Mouse (Mus musculus): Measurements from ENCODE around the gene Smtnl2. TPM values are rescaled to one million over a fixed set of nuclear protein-coding genes. Genes with fewer than 3 reads are reported as not detected.
"Not testable (repeated sequence)": the region's sequence is repeated elsewhere in the genome, so short reads cannot be mapped to it uniquely, and the experiment has no call there.

Gene Smtnl2
- total RNA-seq, 2 experiments from 2014 or later = 160 to 162 TPM

DNA sequence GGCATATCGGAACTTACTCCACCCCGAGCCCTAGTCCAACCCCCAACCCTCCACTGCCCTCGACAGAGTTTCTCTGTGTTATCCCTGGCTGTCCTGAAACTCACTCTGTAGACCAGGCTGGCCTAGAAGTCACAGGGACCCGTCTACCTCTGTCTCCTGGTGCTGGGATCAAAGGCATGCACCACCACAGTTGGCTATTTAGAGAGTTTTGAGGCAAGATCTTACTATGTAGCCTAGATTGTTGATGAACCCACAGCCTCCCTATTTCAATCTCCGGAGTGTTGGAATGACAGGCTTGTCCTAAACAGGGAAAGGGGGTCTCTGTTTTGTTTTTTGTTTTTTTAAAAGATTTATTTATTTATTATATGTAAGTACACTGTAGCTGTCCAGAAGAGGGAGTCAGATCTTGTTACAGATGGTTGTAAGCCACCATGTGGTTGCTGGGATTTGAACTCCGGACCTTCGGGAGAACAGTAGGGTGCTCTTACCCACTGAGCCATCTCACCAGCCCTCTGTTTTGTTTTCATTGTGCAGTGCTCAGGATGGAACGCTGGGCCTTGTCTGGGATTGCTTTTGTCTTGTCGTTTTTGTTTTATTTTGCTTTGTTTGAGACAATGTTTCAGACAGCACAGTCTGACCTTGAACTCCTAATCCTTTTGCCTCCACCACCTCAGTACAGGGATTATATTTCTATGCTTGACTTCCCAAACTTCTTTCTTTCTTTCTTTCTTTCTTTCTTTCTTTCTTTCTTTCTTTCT, 19.0 kb upstream of the Smtnl2 start:
- DNase-seq = not testable (repeated sequence)
- intact Hi-C loops (cut with DNase I; ENCODE audit: low total_unique reads) = loop anchor here (5.0 kb wide), 1 partner anchor 203 kb away; no protein-coding TSS in a partner anchor

DNA sequence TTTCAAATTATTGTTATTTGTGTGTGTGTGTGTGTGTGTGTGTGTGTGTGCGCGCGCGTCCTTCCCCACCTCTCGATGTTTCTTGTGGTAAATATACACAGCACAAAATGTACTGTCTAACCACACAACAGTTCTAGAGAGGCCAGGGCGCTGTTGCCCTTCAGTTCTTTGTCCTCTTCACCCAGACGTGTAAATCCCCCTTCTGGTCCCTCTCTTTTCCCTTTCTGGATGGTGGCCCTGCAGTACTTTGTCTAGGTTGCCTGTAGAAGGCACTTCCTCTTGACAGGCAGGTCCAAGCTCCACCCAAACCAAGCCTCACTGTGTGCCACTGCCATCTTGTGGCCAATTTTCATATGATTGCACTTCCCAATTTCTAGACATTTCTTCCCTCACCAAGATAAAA, 17.8 kb upstream of the Smtnl2 start:
- intact Hi-C loops (cut with DNase I; ENCODE audit: low total_unique reads) = loop anchor here (5.0 kb wide), 1 partner anchor 72 kb away; no protein-coding TSS in a partner anchor
- DNase-seq = peak; percentile 72

GRCm38 (mm10) chr11:72428694-72429093, 17.2 kb upstream of the Smtnl2 start:
- DNase-seq = peak; percentile 85
- intact Hi-C loops (cut with DNase I; ENCODE audit: low total_unique reads) = loop anchor here (5.0 kb wide), 1 partner anchor 71 kb away; no protein-coding TSS in a partner anchor

- DNase-seq = no peak
- intact Hi-C loops (cut with DNase I; ENCODE audit: low total_unique reads) = loop anchor here (5.0 kb wide), 1 partner anchor 70 kb away; no protein-coding TSS in a partner anchor
These were observed 15.4 kb upstream of the Smtnl2 start for GRCm38 (mm10) chr11:72426884-72427283.

GRCm38 (mm10) chr11:72425201-72425600, 13.7 kb upstream of the Smtnl2 start:
- no peak for DNase-seq
- intact Hi-C loops (cut with DNase I; ENCODE audit: low total_unique reads) = loop anchor here (5.0 kb wide), 1 partner anchor 68 kb away; no protein-coding TSS in a partner anchor

GRCm38 (mm10) chr11:72423686-72424085, 12.2 kb upstream of the Smtnl2 start:
- intact Hi-C loops (cut with DNase I; ENCODE audit: low total_unique reads) = no loop called here
- no peak for DNase-seq

GRCm38 (mm10) chr11:72421518-72422278, 10.2 kb upstream of the Smtnl2 start:
- intact Hi-C loops (cut with DNase I; ENCODE audit: low total_unique reads) = no loop called here
- DNase-seq = no peak

- no peak for DNase-seq
These were observed 9.1 kb upstream of the Smtnl2 start for GRCm38 (mm10) chr11:72420460-72421122.

DNA sequence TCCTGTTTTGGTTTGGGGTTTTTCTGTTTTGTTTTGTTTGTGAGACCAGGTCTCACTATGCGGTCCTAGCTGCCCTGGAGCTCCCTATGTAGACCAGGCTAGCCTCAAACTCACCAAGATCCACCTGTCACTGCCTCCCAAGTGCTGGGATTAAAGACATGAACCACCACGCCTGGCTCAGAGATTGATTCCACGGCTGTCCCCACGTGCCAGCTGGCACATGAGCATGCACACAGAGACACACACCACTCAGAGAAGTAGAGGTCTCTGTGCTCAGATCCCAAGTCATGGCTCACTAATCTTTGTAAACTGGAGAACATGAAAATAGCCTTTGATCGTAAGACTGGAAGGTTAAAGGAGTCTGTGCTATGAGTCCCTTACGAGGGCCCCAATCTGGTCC, 7.5 kb upstream of the Smtnl2 start:
- intact Hi-C loops (cut with DNase I; ENCODE audit: low total_unique reads) = loop anchor here (5.0 kb wide), 1 partner anchor 42 kb away; no protein-coding TSS in a partner anchor
- no peak for DNase-seq

More at GRCm38 (mm10) chr11:72420460-72421122, 9.1 kb upstream of the Smtnl2 start:
- intact Hi-C loops (cut with DNase I; ENCODE audit: low total_unique reads) = no loop called here

- DNase-seq = peak; percentile 65
- intact Hi-C loops (cut with DNase I; ENCODE audit: low total_unique reads) = loop anchor here (5.0 kb wide), 1 partner anchor 41 kb away; no protein-coding TSS in a partner anchor
These were observed 6.7 kb upstream of the Smtnl2 start for GRCm38 (mm10) chr11:72418227-72418626.

DNA sequence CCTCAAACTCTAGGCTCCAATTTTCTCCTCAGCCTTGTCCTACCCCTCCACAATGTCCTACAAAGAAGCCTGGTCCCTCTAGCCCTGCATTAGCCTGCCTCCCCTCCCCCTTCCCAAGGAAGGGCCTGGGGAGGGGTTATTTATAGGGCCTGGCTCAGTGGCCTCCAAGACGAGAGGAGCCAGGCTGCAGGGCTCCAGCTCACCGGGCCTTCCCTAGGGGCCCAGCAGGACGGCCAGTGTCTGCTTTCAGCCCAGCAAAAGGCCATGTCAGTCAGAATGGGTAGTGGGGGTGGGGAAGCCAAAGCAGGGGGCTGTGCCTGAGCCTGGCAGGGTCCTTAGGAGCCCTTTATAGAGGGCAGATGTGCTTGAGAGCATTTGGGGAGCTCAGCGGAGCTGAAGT, 5.9 kb upstream of the Smtnl2 start:
- intact Hi-C loops (cut with DNase I; ENCODE audit: low total_unique reads) = loop anchor here (5.0 kb wide), 1 partner anchor 40 kb away; no protein-coding TSS in a partner anchor
- DNase-seq = peak; percentile 74

- DNase-seq = no peak
These were observed 5.2 kb upstream of the Smtnl2 start for GRCm38 (mm10) chr11:72416666-72417065.

GRCm38 (mm10) chr11:72415155-72415554, 3.6 kb upstream of the Smtnl2 start:
- no peak for DNase-seq
- intact Hi-C loops (cut with DNase I; ENCODE audit: low total_unique reads) = loop anchor here (5.0 kb wide), 1 partner anchor 38 kb away; no protein-coding TSS in a partner anchor

More at GRCm38 (mm10) chr11:72416666-72417065, 5.2 kb upstream of the Smtnl2 start:
- intact Hi-C loops (cut with DNase I; ENCODE audit: low total_unique reads) = loop anchor here (5.0 kb wide), 1 partner anchor 39 kb away; no protein-coding TSS in a partner anchor

DNA sequence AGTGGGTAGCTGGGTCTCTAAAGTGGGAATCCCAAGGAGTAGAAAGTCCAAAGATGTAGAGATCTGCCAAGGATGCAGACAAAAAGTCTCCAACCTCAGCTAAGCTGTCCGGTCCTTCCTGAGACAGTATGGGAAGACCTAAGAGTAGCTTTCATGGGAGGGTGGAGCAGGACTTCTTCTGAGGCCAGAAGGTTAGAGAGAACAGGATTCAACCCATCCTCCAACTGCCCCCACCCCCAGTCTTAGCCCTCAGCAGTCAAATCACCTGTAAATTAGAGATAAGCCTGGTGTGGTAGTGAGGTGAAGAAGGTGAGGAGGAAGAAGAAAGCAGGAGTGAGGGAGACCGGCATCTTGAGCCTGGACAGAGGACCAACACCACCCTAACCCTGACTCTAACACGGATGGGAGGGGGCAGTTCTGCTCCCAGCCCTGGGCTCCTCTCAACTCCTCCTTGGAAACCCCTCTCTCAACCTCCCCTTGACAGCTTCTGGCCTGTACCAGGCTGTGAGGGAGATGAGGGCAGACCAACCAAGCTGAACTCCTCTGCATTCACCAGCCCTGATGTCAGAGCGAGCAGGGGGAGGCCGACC, 2.2 kb upstream of the Smtnl2 start:
- DNase-seq = no peak
- intact Hi-C loops (cut with DNase I; ENCODE audit: low total_unique reads) = loop anchor here (5.0 kb wide), 1 partner anchor 56 kb away; no protein-coding TSS in a partner anchor

DNA sequence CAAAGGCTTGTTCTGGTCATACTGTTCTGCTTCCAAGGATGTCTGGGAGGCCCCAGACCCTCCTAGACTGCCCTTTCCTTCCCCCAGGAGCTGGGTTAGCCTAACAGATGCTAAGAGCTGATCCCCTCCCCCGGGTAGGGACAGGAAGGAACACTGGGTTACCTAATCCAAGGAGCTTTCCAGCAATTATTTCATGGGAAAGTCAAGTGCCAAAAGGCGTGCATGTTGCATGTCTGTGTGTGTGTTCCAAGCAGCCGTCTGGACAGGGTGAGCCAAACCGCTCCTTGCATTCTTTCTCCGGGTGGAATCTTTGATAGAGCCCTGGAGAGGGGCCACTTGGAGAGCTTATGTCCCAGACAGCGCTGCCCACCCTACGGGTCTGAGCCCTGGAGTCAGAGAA, 1.5 kb upstream of the Smtnl2 start:
- no peak for DNase-seq
- intact Hi-C loops (cut with DNase I; ENCODE audit: low total_unique reads) = loop anchor here (5.0 kb wide), 1 partner anchor 56 kb away; no protein-coding TSS in a partner anchor

- DNase-seq = no peak
- intact Hi-C loops (cut with DNase I; ENCODE audit: low total_unique reads) = loop anchor here (5.0 kb wide), 1 partner anchor 55 kb away; no protein-coding TSS in a partner anchor
These were observed 432 bp upstream of the Smtnl2 start for GRCm38 (mm10) chr11:72411945-72412344.

DNA sequence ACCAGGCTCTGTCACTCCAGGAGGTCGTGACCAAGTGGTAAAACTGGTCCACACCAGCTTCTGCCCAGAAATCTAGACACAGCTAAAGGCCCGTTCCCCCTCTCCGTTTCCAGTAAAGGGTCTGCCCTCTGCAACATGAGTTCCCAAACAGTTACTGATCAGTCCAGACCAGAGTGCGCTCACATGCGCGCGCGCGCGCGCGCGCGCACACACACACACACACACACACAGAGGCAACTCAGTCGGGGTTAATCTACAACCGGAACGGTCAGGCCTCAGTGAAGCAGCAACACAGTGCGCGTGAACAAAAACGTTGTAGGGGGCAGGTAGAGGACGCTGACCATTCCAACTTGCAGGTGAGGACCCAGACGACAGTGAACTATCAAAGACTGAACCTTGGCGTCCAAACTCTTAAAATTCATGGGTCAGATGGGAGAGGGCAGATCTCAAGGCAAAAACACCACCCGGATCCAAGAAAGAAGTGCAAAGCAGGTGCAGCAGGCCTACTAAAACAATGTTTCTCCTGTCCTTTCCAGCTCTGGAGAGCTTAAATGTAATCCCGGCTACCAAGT, 906 bp downstream of the Smtnl2 start:
- intact Hi-C loops (cut with DNase I; ENCODE audit: low total_unique reads) = loop anchor here (5.0 kb wide), 1 partner anchor 53 kb away; no protein-coding TSS in a partner anchor

GRCm38 (mm10) chr11:72409649-72410385, 1.7 kb downstream of the Smtnl2 start:
- intact Hi-C loops (cut with DNase I; ENCODE audit: low total_unique reads) = loop anchor here (5.0 kb wide), 1 partner anchor 53 kb away; no protein-coding TSS in a partner anchor
- DNase-seq = no peak

More for the DNA sequence above, 906 bp downstream of the Smtnl2 start:
- no peak for DNase-seq

Measured in gastrocnemius, postnatal 14 days (tissue).